Mouse (Mus musculus) MEL (cell line): ENCODE data around the gene Mybpc3. TPM values are rescaled to one million over a fixed set of nuclear protein-coding genes. Genes with fewer than 3 reads are reported as not detected.

Experiments
- DNase-seq: peaks from one replicate; pipeline ENCODE4 v3.0.0; 2011; ENCODE audit warnings: low read depth, low spot score
- H3K27ac ChIP-seq: 2 replicates; pipeline ENCODE4 v1.5.1; 2012; ENCODE audit warnings: low read depth, mild to moderate bottlenecking, control low read depth, low read length, moderate library complexity; ENCODE audit not compliant: control insufficient read depth
- H3K27me3 ChIP-seq, 2 experiments: fragments of 150-350 bp in 1 of 2; sonication (generic) in 1 of 2; 2 replicates each; pipeline ENCODE4 v1.6.1; 2012; ENCODE audit warnings: low read length in 2 of 2, mild to moderate bottlenecking in 2 of 2, improper control_type of control experiment in 1 of 2, moderate library complexity in 1 of 2; ENCODE audit not compliant: insufficient read depth in 2 of 2, control insufficient read depth in 1 of 2
- H3K36me3 ChIP-seq, 2 experiments: 2 replicates each; pipeline ENCODE4 v1.6.1; 2012 to 2014; ENCODE audit warnings: low read length in 2 of 2, improper control_type of control experiment in 1 of 2, inconsistent platforms in 1 of 2, mild to moderate bottlenecking in 1 of 2; ENCODE audit not compliant: insufficient read depth in 2 of 2, control insufficient read depth in 1 of 2
- H3K4me1 ChIP-seq, 2 experiments: fragments of 150-350 bp in 1 of 2; sonication (generic) in 1 of 2; 2 replicates each; pipeline ENCODE4 v1.6.1; 2012; ENCODE audit warnings: low read length in 2 of 2, improper control_type of control experiment in 1 of 2, mild to moderate bottlenecking in 1 of 2; ENCODE audit not compliant: insufficient read depth in 2 of 2, control insufficient read depth in 1 of 2
- H3K4me3 ChIP-seq, 2 experiments: fragments of 150-350 bp in 1 of 2; sonication (generic) in 1 of 2; 2 replicates each; pipeline ENCODE4 v1.5.1; 2012; ENCODE audit warnings: low read depth in 2 of 2, low read length in 2 of 2, mild to moderate bottlenecking in 2 of 2, moderate library complexity in 2 of 2, control low read depth in 1 of 2, improper control_type of control experiment in 1 of 2; ENCODE audit not compliant: control insufficient read depth in 1 of 2, insufficient read depth in 1 of 2
- H3K79me2 ChIP-seq: 2 replicates; pipeline ENCODE4 v1.6.1; 2012; ENCODE audit warnings: mild to moderate bottlenecking, low read length, moderate library complexity; ENCODE audit not compliant: control insufficient read depth, poor library complexity, insufficient read depth
- H3K9ac ChIP-seq: 2 replicates; pipeline ENCODE4 v1.6.1; 2012; ENCODE audit warnings: low read depth, mild to moderate bottlenecking, control low read depth, low read length, moderate library complexity; ENCODE audit not compliant: control insufficient read depth, poor library complexity, severe bottlenecking
- H3K9me3 ChIP-seq: fragments of 150-350 bp; sonication (generic); replicated peaks from 2 replicates; pipeline ENCODE4 v1.6.1; 2012; ENCODE audit warnings: mild to moderate bottlenecking, low read length, improper control_type of control experiment, moderate library complexity; ENCODE audit not compliant: insufficient read depth
- BHLHE40 ChIP-seq: IDR thresholded peaks from 2 replicates; pipeline ENCODE4 v1.6.1; 2012; ENCODE audit warnings: low read depth, mild to moderate bottlenecking, inconsistent platforms, low read length, improper control_type of control experiment, borderline replicate concordance
- CHD1 ChIP-seq: IDR thresholded peaks from 2 replicates; pipeline ENCODE4 v1.6.1; 2012; ENCODE audit warnings: low read depth, mild to moderate bottlenecking, inconsistent platforms, low read length, improper control_type of control experiment
- CHD2 ChIP-seq: IDR thresholded peaks from 2 replicates; pipeline ENCODE4 v1.6.1; 2011; ENCODE audit warnings: low read length, improper control_type of control experiment
- GABPA ChIP-seq: IDR thresholded peaks from 2 replicates; pipeline ENCODE4 v1.6.1; 2012; ENCODE audit warnings: low read depth, mild to moderate bottlenecking, inconsistent platforms, low read length, improper control_type of control experiment, moderate library complexity
- GATA1 ChIP-seq: IDR thresholded peaks from 2 replicates; pipeline ENCODE4 v1.6.1; 2011; ENCODE audit warnings: low read depth, low read length, improper control_type of control experiment
- JUND ChIP-seq: IDR thresholded peaks from 2 replicates; pipeline ENCODE4 v1.6.1; 2011; ENCODE audit warnings: low read depth, mild to moderate bottlenecking, improper control_type of control experiment, low read length
- MYB ChIP-seq: IDR thresholded peaks from 2 replicates; pipeline ENCODE4 v1.6.1; 2011; ENCODE audit warnings: mild to moderate bottlenecking, low read depth, low read length, improper control_type of control experiment
- MYC ChIP-seq: IDR thresholded peaks from 2 replicates; pipeline ENCODE4 v1.6.1; 2011; ENCODE audit warnings: low read depth, mild to moderate bottlenecking, low read length, improper control_type of control experiment, moderate library complexity
- NELFE ChIP-seq: IDR thresholded peaks from 2 replicates; pipeline ENCODE4 v1.6.1; 2011; ENCODE audit warnings: low read depth, low read length, improper control_type of control experiment
- NRF1 ChIP-seq: IDR thresholded peaks from 2 replicates; pipeline ENCODE4 v1.6.1; 2014; ENCODE audit warnings: low read depth, mild to moderate bottlenecking, inconsistent platforms, low read length, improper control_type of control experiment, moderate library complexity; ENCODE audit not compliant: poor library complexity, insufficient read depth, severe bottlenecking
- POLR2AphosphoS2 ChIP-seq: IDR thresholded peaks from 2 replicates; pipeline ENCODE4 v1.6.1; 2011; ENCODE audit warnings: low read length, improper control_type of control experiment
- RAD21 ChIP-seq: IDR thresholded peaks from 2 replicates; pipeline ENCODE4 v1.6.1; 2011; ENCODE audit warnings: mild to moderate bottlenecking, low read depth, low read length, improper control_type of control experiment
- SIN3A ChIP-seq: IDR thresholded peaks from 2 replicates; pipeline ENCODE4 v1.6.1; 2012; ENCODE audit warnings: low read length, improper control_type of control experiment, inconsistent platforms
- SMC3 ChIP-seq: IDR thresholded peaks from 2 replicates; pipeline ENCODE4 v1.6.1; 2011; ENCODE audit warnings: low read depth, low read length, improper control_type of control experiment
- TAL1 ChIP-seq: IDR thresholded peaks from 2 replicates; pipeline ENCODE4 v1.6.1; 2012; ENCODE audit warnings: mild to moderate bottlenecking, inconsistent platforms, low read length, moderate library complexity, mixed read lengths
- TBP ChIP-seq: IDR thresholded peaks from 2 replicates; pipeline ENCODE4 v1.8.0; 2011; ENCODE audit warnings: low read depth, low read length, improper control_type of control experiment
- ZC3H11A ChIP-seq: IDR thresholded peaks from 2 replicates; pipeline ENCODE4 v1.6.1; 2012; ENCODE audit warnings: low read depth, mild to moderate bottlenecking, inconsistent platforms, low read length, improper control_type of control experiment
- ZNF384 ChIP-seq: IDR thresholded peaks from 2 replicates; pipeline ENCODE4 v1.6.1; 2012; ENCODE audit warnings: low read depth, mild to moderate bottlenecking, inconsistent platforms, low read length, improper control_type of control experiment
- polyA plus RNA-seq, 2 experiments: library from polyadenylated mRNA; stranded (reverse) in 1 of 2; unstranded in 1 of 2; fragments of >175 nt in 1 of 2; fragments of >200 nt in 1 of 2; gene quantifications; 2 replicates each; pipeline versions ENCODE4 v1.2.1 to v1.2.4; 2012; ENCODE audit warnings: low replicate concordance in 2 of 2, low read depth in 1 of 2; ENCODE audit not compliant: insufficient read length in 2 of 2, insufficient read depth in 1 of 2, missing spikeins in 1 of 2
- total RNA-seq: library from RNA; depleted of rRNA; stranded (reverse); fragments of 300-350 nt; gene quantifications from 2 replicates; pipeline ENCODE4 v1.2.3, GENCODE M21; 2012

The Mybpc3 gene
- total and polyA plus RNA-seq, 3 experiments: 0.19 to 0.50 TPM; not detected in 1

GRCm38 (mm10) chr2:91070076-91070800 lies 47.7 kb upstream of the Mybpc3 start, which contains the start of gene Slc39a13 (continued):
- TF ChIP-seq ZC3H11A (peak; percentile 70), NRF1 (no peak), TBP (peak; percentile 73)

- peak overlapping the region; percentile 72 to 75 for H3K4me3 ChIP-seq
Observed at GRCm38 (mm10) chr2:91071059-91071458, 46.9 kb upstream of the Mybpc3 start.

GRCm38 (mm10) chr2:91072092-91072491 lies 45.9 kb upstream of the Mybpc3 start:
- Histone ChIP-seq H3K9me3 (no peaks in the 10 kb centered on the region), H3K4me1 (peaks cover 0 to 6% of the 10 kb centered on the region in 2 experiments; a peak in 3 of 4 replicates), H3K27ac (no peak overlapping the region), H3K79me2 (peaks cover 7% of the 10 kb centered on the region; the same call in 1 of the 2 replicates), H3K27me3 (no peaks in the 10 kb centered on the region), H3K36me3 (peaks cover 0 to 8% of the 10 kb centered on the region in 2 experiments; a peak in 2 of 4 replicates), H3K4me3 (no peak overlapping the region), H3K9ac (no peak overlapping the region)
- no peak for DNase-seq
- no peak for TF ChIP-seq SMC3
- no peak for TF ChIP-seq CHD2
- TF ChIP-seq GATA1: no peak
- no peak for TF ChIP-seq BHLHE40

More at GRCm38 (mm10) chr2:91071059-91071458, 46.9 kb upstream of the Mybpc3 start:
- Histone ChIP-seq H3K27ac (peak overlapping the region; percentile 82), H3K27me3 (no peaks in the 10 kb centered on the region), H3K9ac (peak overlapping the region; percentile 87), H3K36me3 (peaks cover 0 to 8% of the 10 kb centered on the region in 2 experiments; a peak in 2 of 4 replicates), H3K79me2 (peaks cover 7% of the 10 kb centered on the region; the same call in 1 of the 2 replicates), H3K4me1 (peaks cover 0 to 6% of the 10 kb centered on the region in 2 experiments; a peak in 3 of 4 replicates), H3K9me3 (no peaks in the 10 kb centered on the region)
- TF ChIP-seq NELFE (peak; percentile 2; the same call in 1 of the 2 replicates), GABPA (no peak), RAD21 (no peak), MYC (no peak)
- DNase-seq: no peak

- Histone ChIP-seq H3K9me3 (no peaks in the 10 kb centered on the region), H3K4me1 (peaks cover 3 to 6% of the 10 kb centered on the region in 2 experiments), H3K36me3 (peaks cover 0 to 5% of the 10 kb centered on the region in 2 experiments; a peak in 2 of 4 replicates), H3K27ac (no peak overlapping the region), H3K79me2 (no peaks in the 10 kb centered on the region), H3K4me3 (no peak overlapping the region), H3K27me3 (no peaks in the 10 kb centered on the region), H3K9ac (no peak overlapping the region)
- no peak for DNase-seq
- TF ChIP-seq TAL1 (no peak), SIN3A (no peak), CHD1 (no peak), MYB (no peak), ZC3H11A (no peak), BHLHE40 (no peak), POLR2AphosphoS2 (no peak), JUND (no peak), ZNF384 (no peak)
Observed at GRCm38 (mm10) chr2:91077957-91078313, 40.0 kb upstream of the Mybpc3 start.
